Mouse (Mus musculus): ENCODE measurements around the gene Ccdc148.

Ccdc148 gene

GRCm38 (mm10) chr2:58789934-58790333 lies 370.5 kb downstream of the Ccdc148 start:
- in situ Hi-C loops (cut with MboI, MseI), result loop anchor here (10.0 kb wide), 1 partner anchor 95 kb away; no protein-coding TSS in a partner anchor

GRCm38 (mm10) chr2:58787360-58787759 lies 373.1 kb downstream of the Ccdc148 start:
- in situ Hi-C loops (cut with MboI, MseI), result no loop called here

- in situ Hi-C loops (cut with MboI, MseI), result no loop called here
Observed at GRCm38 (mm10) chr2:58786681-58787080, 373.8 kb downstream of the Ccdc148 start.

DNA sequence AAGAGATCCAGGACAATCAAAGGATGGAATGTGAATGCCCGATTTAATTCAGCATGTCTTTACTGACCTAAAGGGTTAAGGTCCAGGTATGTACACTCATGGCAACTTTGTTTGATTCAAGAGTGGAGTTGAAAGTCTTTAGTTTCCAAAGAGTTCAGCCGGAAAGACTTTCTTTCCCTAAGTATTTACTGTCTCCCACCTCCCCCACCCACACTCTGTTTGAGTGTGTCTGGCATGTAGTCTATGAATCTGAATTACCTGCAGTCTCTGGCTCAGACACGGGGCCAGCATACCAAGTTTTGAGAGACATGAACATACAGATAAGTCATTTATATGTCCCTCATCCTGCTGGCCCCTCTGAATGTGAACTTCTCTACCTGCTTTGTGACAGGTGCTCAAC lies 374.3 kb downstream of the Ccdc148 start:
- in situ Hi-C loops (cut with MboI, MseI), result no loop called here

DNA sequence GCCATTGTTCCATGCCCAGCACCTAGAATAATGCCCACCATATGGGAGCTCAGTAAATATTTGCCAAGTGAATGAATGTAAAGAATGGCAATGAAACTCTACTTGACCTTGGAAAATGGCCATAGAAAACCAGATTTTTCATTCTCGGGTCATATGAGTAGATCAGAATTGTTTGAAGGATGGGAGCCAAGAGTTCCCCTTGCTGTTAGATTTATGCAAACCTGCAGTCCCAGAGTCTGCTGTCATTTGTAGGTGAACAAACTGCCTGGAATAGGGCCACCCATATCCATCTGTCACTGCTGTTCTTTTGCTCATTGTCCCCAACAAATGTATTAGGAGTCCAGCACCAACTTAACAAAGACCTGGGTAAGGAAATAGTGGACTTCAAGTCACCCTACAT lies 377.0 kb downstream of the Ccdc148 start:
- in situ Hi-C loops (cut with MboI, MseI), result no loop called here

GRCm38 (mm10) chr2:58778986-58779495 lies 381.4 kb downstream of the Ccdc148 start:
- in situ Hi-C loops (cut with MboI, MseI), result no loop called here

DNA sequence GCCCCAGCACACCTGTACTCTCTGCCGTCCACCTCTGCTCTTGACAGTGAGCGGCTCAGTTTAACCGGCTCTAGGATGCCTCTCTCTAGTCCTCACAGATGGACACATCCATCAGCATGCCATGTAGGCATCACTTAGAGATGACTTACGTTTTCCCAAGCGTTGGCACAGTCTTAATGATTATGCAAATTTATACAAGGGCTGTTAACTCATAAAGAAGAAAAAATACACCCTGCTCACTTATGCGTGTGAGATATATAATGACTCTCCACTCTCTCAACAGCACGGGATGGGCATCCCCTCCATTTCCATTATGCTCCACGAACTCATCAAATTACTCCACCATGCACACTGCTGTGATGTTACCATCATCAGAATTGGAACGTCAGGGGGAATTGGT lies 386.6 kb downstream of the Ccdc148 start:
- in situ Hi-C loops (cut with MboI, MseI), result no loop called here

All from regulatory T cell (primary cell).